Mouse (Mus musculus) MEL (cell line): ENCODE measurements around the gene Slc9a3r1. TPM values are rescaled to one million over a fixed set of nuclear protein-coding genes. Genes with fewer than 3 reads are reported as not detected.
A peak's percentile ranks its signal among the peaks of the same experiment; 100 is the strongest.

Source experiments
- DNase-seq: peaks from one replicate; pipeline ENCODE4 v3.0.0; 2011; ENCODE audit warnings: low read depth, low spot score
- H3K27ac ChIP-seq: 2 replicates; pipeline ENCODE4 v1.5.1; 2012; ENCODE audit warnings: low read depth, mild to moderate bottlenecking, control low read depth, low read length, moderate library complexity; ENCODE audit not compliant: control insufficient read depth
- H3K27me3 ChIP-seq, 2 experiments: fragments of 150-350 bp in 1 of 2; sonication (generic) in 1 of 2; 2 replicates each; pipeline ENCODE4 v1.6.1; 2012; ENCODE audit warnings: low read length in 2 of 2, mild to moderate bottlenecking in 2 of 2, improper control_type of control experiment in 1 of 2, moderate library complexity in 1 of 2; ENCODE audit not compliant: insufficient read depth in 2 of 2, control insufficient read depth in 1 of 2
- H3K36me3 ChIP-seq, 2 experiments: 2 replicates each; pipeline ENCODE4 v1.6.1; 2012 to 2014; ENCODE audit warnings: low read length in 2 of 2, improper control_type of control experiment in 1 of 2, inconsistent platforms in 1 of 2, mild to moderate bottlenecking in 1 of 2; ENCODE audit not compliant: insufficient read depth in 2 of 2, control insufficient read depth in 1 of 2
- H3K4me1 ChIP-seq, 2 experiments: fragments of 150-350 bp in 1 of 2; sonication (generic) in 1 of 2; 2 replicates each; pipeline ENCODE4 v1.6.1; 2012; ENCODE audit warnings: low read length in 2 of 2, improper control_type of control experiment in 1 of 2, mild to moderate bottlenecking in 1 of 2; ENCODE audit not compliant: insufficient read depth in 2 of 2, control insufficient read depth in 1 of 2
- H3K4me3 ChIP-seq, 2 experiments: fragments of 150-350 bp in 1 of 2; sonication (generic) in 1 of 2; 2 replicates each; pipeline ENCODE4 v1.5.1; 2012; ENCODE audit warnings: low read depth in 2 of 2, low read length in 2 of 2, mild to moderate bottlenecking in 2 of 2, moderate library complexity in 2 of 2, control low read depth in 1 of 2, improper control_type of control experiment in 1 of 2; ENCODE audit not compliant: control insufficient read depth in 1 of 2, insufficient read depth in 1 of 2
- H3K79me2 ChIP-seq: 2 replicates; pipeline ENCODE4 v1.6.1; 2012; ENCODE audit warnings: mild to moderate bottlenecking, low read length, moderate library complexity; ENCODE audit not compliant: control insufficient read depth, poor library complexity, insufficient read depth
- H3K9ac ChIP-seq: 2 replicates; pipeline ENCODE4 v1.6.1; 2012; ENCODE audit warnings: low read depth, mild to moderate bottlenecking, control low read depth, low read length, moderate library complexity; ENCODE audit not compliant: control insufficient read depth, poor library complexity, severe bottlenecking
- H3K9me3 ChIP-seq: fragments of 150-350 bp; sonication (generic); replicated peaks from 2 replicates; pipeline ENCODE4 v1.6.1; 2012; ENCODE audit warnings: mild to moderate bottlenecking, low read length, improper control_type of control experiment, moderate library complexity; ENCODE audit not compliant: insufficient read depth
- BHLHE40 ChIP-seq: IDR thresholded peaks from 2 replicates; pipeline ENCODE4 v1.6.1; 2012; ENCODE audit warnings: low read depth, mild to moderate bottlenecking, inconsistent platforms, low read length, improper control_type of control experiment, borderline replicate concordance
- CHD1 ChIP-seq: IDR thresholded peaks from 2 replicates; pipeline ENCODE4 v1.6.1; 2012; ENCODE audit warnings: low read depth, mild to moderate bottlenecking, inconsistent platforms, low read length, improper control_type of control experiment
- CTCF ChIP-seq, 3 experiments: IDR thresholded peaks in 2 of 3; conservative IDR thresholded peaks in 1 of 3; 2 replicates each; pipeline ENCODE4 v1.5.1; 2011 to 2012; ENCODE audit warnings: low read length in 3 of 3, low read depth in 2 of 3, mild to moderate bottlenecking in 2 of 3, improper control_type of control experiment in 1 of 3, inconsistent platforms in 1 of 3, mixed read lengths in 1 of 3, moderate library complexity in 1 of 3; ENCODE audit not compliant: control insufficient read depth in 1 of 3, insufficient read depth in 1 of 3, poor library complexity in 1 of 3, severe bottlenecking in 1 of 3
- EP300 ChIP-seq, 2 experiments: IDR thresholded peaks; 2 replicates each; pipeline ENCODE4 v1.6.1; 2011; ENCODE audit warnings: improper control_type of control experiment in 2 of 2, low read length in 2 of 2, low read depth in 1 of 2, mild to moderate bottlenecking in 1 of 2
- GABPA ChIP-seq: IDR thresholded peaks from 2 replicates; pipeline ENCODE4 v1.6.1; 2012; ENCODE audit warnings: low read depth, mild to moderate bottlenecking, inconsistent platforms, low read length, improper control_type of control experiment, moderate library complexity
- GATA1 ChIP-seq: IDR thresholded peaks from 2 replicates; pipeline ENCODE4 v1.6.1; 2011; ENCODE audit warnings: low read depth, low read length, improper control_type of control experiment
- MAFK ChIP-seq: IDR thresholded peaks from 2 replicates; pipeline ENCODE4 v1.6.1; 2011; ENCODE audit warnings: low read depth, mild to moderate bottlenecking, low read length, improper control_type of control experiment, borderline replicate concordance
- MEF2A ChIP-seq: IDR thresholded peaks from 2 replicates; pipeline ENCODE4 v1.6.1; 2014; ENCODE audit warnings: low read depth, mild to moderate bottlenecking, inconsistent platforms, low read length, improper control_type of control experiment; ENCODE audit not compliant: poor library complexity, insufficient replicate concordance, severe bottlenecking; ENCODE audit errors: extremely low read depth
- MYB ChIP-seq: IDR thresholded peaks from 2 replicates; pipeline ENCODE4 v1.6.1; 2011; ENCODE audit warnings: mild to moderate bottlenecking, low read depth, low read length, improper control_type of control experiment
- MYC ChIP-seq: IDR thresholded peaks from 2 replicates; pipeline ENCODE4 v1.6.1; 2011; ENCODE audit warnings: low read depth, mild to moderate bottlenecking, low read length, improper control_type of control experiment, moderate library complexity
- NRF1 ChIP-seq: IDR thresholded peaks from 2 replicates; pipeline ENCODE4 v1.6.1; 2014; ENCODE audit warnings: low read depth, mild to moderate bottlenecking, inconsistent platforms, low read length, improper control_type of control experiment, moderate library complexity; ENCODE audit not compliant: poor library complexity, insufficient read depth, severe bottlenecking
- SIN3A ChIP-seq: IDR thresholded peaks from 2 replicates; pipeline ENCODE4 v1.6.1; 2012; ENCODE audit warnings: low read length, improper control_type of control experiment, inconsistent platforms
- TBP ChIP-seq: IDR thresholded peaks from 2 replicates; pipeline ENCODE4 v1.8.0; 2011; ENCODE audit warnings: low read depth, low read length, improper control_type of control experiment
- TCF12 ChIP-seq: IDR thresholded peaks from 2 replicates; pipeline ENCODE4 v1.6.1; 2014; ENCODE audit warnings: low read depth, mild to moderate bottlenecking, inconsistent platforms, low read length, improper control_type of control experiment, moderate library complexity
- UBTF ChIP-seq: IDR thresholded peaks from 2 replicates; pipeline ENCODE4 v1.6.1; 2012; ENCODE audit warnings: low read depth, mild to moderate bottlenecking, inconsistent platforms, low read length, improper control_type of control experiment, moderate library complexity, borderline replicate concordance; ENCODE audit not compliant: insufficient read depth
- ZC3H11A ChIP-seq: IDR thresholded peaks from 2 replicates; pipeline ENCODE4 v1.6.1; 2012; ENCODE audit warnings: low read depth, mild to moderate bottlenecking, inconsistent platforms, low read length, improper control_type of control experiment
- ZMIZ1 ChIP-seq: IDR thresholded peaks from 2 replicates; pipeline ENCODE4 v1.6.1; 2012; ENCODE audit warnings: low read depth, mild to moderate bottlenecking, inconsistent platforms, low read length, improper control_type of control experiment, moderate library complexity
- ZNF384 ChIP-seq: IDR thresholded peaks from 2 replicates; pipeline ENCODE4 v1.6.1; 2012; ENCODE audit warnings: low read depth, mild to moderate bottlenecking, inconsistent platforms, low read length, improper control_type of control experiment
- polyA plus RNA-seq, 2 experiments: library from polyadenylated mRNA; stranded (reverse) in 1 of 2; unstranded in 1 of 2; fragments of >175 nt in 1 of 2; fragments of >200 nt in 1 of 2; gene quantifications; 2 replicates each; pipeline versions ENCODE4 v1.2.1 to v1.2.4; 2012; ENCODE audit warnings: low replicate concordance in 2 of 2, low read depth in 1 of 2; ENCODE audit not compliant: insufficient read length in 2 of 2, insufficient read depth in 1 of 2, missing spikeins in 1 of 2
- total RNA-seq: library from RNA; depleted of rRNA; stranded (reverse); fragments of 300-350 nt; gene quantifications from 2 replicates; pipeline ENCODE4 v1.2.3, GENCODE M21; 2012

Slc9a3r1 gene
- total and polyA plus RNA-seq, 3 experiments = 112 to 127 TPM; not detected in 1

GRCm38 (mm10) chr11:115226811-115227491 is 63.8 kb downstream of the Slc9a3r1 start:
- no peak overlapping the region for H3K9ac ChIP-seq
- H3K27ac ChIP-seq = no peak overlapping the region

GRCm38 (mm10) chr11:115227640-115228039 is 64.5 kb downstream of the Slc9a3r1 start:
- H3K9ac ChIP-seq = no peak overlapping the region
- peaks cover 0 to 6% of the 10 kb centered on the region in 2 experiments; a peak in 2 of 4 replicates for H3K4me1 ChIP-seq
- TF ChIP-seq GATA1 (no peak), UBTF (no peak), EP300 (IDR thresholded peaks at IDR 0.05; ENCODE audit: low read depth in 1 of 2, low read length in 2 of 2) (no peak), MAFK (no peak)
- TF ChIP-seq, all 39 proteins: peak for 0
- Histone ChIP-seq H3K9me3 (no peaks in the 10 kb centered on the region), H3K27ac (no peak overlapping the region), H3K27me3 (no peaks in the 10 kb centered on the region), H3K4me3 (no peak overlapping the region), H3K79me2 (no peaks in the 10 kb centered on the region), H3K36me3 (no peaks in the 10 kb centered on the region; a peak in 1 of 4 replicates)
- no peak for DNase-seq

More at GRCm38 (mm10) chr11:115226811-115227491, 63.8 kb downstream of the Slc9a3r1 start:
- H3K4me3 ChIP-seq = no peak overlapping the region
- peaks cover 0 to 6% of the 10 kb centered on the region in 2 experiments; a peak in 2 of 4 replicates for H3K4me1 ChIP-seq
- no peaks in the 10 kb centered on the region for H3K79me2 ChIP-seq
- H3K36me3 ChIP-seq = no peaks in the 10 kb centered on the region; a peak in 1 of 4 replicates
- no peak for TF ChIP-seq BHLHE40
- TF ChIP-seq CHD1 = no peak
- no peak for TF ChIP-seq CTCF (IDR thresholded peaks at IDR 0.05 in 2 of 3, conservative IDR thresholded peaks at IDR 0.05 in 1 of 3; ENCODE audit: control insufficient read depth in 1 of 3, insufficient read depth in 1 of 3, low read depth in 2 of 3, low read length in 3 of 3, poor library complexity in 1 of 3, severe bottlenecking in 1 of 3)
- TF ChIP-seq UBTF = no peak
- no peak for TF ChIP-seq ZMIZ1
- no peak for TF ChIP-seq SIN3A
- TF ChIP-seq ZNF384 = no peak
- TF ChIP-seq TBP = no peak
- TF ChIP-seq MYB = no peak
- TF ChIP-seq TCF12 = no peak
- TF ChIP-seq NRF1 = no peak
- no peak for TF ChIP-seq ZC3H11A
- no peak for TF ChIP-seq GABPA
- TF ChIP-seq MYC = no peak
- no peak for TF ChIP-seq MEF2A
- TF ChIP-seq, all 39 proteins: peak for 0
- DNase-seq = peak; percentile 25
- Histone ChIP-seq H3K27me3 (no peaks in the 10 kb centered on the region), H3K9me3 (no peaks in the 10 kb centered on the region)
